Mouse (Mus musculus) brain, embryonic 14.5 days (tissue): ENCODE measurements at regions not wholly inside any gene's neighbourhood (a gene's known extent, or its start where the extent isn't known, plus 50 kb on each side); places are given as distances from the start of the nearest gene placed in this dataset.

Source experiments
- CTCF ChIP-seq: fragments of 200-500 bp; IDR thresholded peaks from 2 replicates; pipeline ENCODE4 v1.5.1; 2012; ENCODE audit warnings: inconsistent platforms, mild to moderate bottlenecking, moderate library complexity, borderline replicate concordance; ENCODE audit not compliant: insufficient read depth, insufficient read length; ENCODE audit errors: extremely low read depth
- POLR2A ChIP-seq: fragments of 200-500 bp; IDR thresholded peaks from 2 replicates; pipeline ENCODE4 v1.6.1; 2012; ENCODE audit warnings: mild to moderate bottlenecking, inconsistent platforms, borderline replicate concordance; ENCODE audit not compliant: poor library complexity, insufficient read depth, insufficient read length, severe bottlenecking; ENCODE audit errors: extremely low read depth

- TF ChIP-seq POLR2A: no peak
- TF ChIP-seq CTCF: no peak
Observed at GRCm38 (mm10) chr8:74073865-74074264, 720.5 kb upstream of the Large1 start.
